Mouse (Mus musculus): ENCODE measurements at regions not wholly inside any gene's neighbourhood (a gene's known extent, or its start where the extent isn't known, plus 50 kb on each side); places are given as distances from the start of the nearest gene placed in this dataset.

- TF ChIP-seq CTCF (IDR thresholded peaks at IDR 0.05; ENCODE audit: insufficient read depth, low read length) (no peak), POLR2A (IDR thresholded peaks at IDR 0.05; ENCODE audit: borderline replicate concordance, extremely low read depth, low read depth, low read length) (peak; percentile 39; the same call in 1 of the 2 replicates)
These were observed 181.4 kb upstream of the Mkln1 start for GRCm38 (mm10) chr6:31217060-31217541.

Data from lung, adult 2 months (tissue).